Mouse (Mus musculus): Measurements from ENCODE around the gene Dio1. TPM values are rescaled to one million over a fixed set of nuclear protein-coding genes. Genes with fewer than 3 reads are reported as not detected.

Dio1 gene
- polyA plus RNA-seq, 2 experiments from 2014 or later, result not detected

DNA sequence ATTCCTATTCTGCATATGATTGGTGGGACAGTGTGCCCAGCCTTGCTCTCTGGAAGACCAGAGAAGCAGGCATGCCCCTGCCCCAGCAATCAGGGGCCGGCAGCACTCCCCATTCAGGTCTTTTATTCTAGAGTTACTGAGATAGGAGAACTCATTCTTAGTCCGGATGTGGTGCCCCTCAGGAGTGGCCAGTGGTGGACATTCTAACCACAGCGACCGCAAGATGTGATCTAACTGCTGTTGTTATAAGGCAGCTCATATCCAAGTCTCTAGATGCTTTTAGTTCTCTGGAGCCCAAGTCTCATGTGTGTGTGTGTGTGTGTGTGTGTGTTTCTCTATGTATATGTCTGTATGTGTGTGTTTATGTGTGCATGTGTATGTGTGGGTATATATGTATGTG is 6.6 kb downstream of the Dio1 start:
- no peak for ATAC-seq

DNA sequence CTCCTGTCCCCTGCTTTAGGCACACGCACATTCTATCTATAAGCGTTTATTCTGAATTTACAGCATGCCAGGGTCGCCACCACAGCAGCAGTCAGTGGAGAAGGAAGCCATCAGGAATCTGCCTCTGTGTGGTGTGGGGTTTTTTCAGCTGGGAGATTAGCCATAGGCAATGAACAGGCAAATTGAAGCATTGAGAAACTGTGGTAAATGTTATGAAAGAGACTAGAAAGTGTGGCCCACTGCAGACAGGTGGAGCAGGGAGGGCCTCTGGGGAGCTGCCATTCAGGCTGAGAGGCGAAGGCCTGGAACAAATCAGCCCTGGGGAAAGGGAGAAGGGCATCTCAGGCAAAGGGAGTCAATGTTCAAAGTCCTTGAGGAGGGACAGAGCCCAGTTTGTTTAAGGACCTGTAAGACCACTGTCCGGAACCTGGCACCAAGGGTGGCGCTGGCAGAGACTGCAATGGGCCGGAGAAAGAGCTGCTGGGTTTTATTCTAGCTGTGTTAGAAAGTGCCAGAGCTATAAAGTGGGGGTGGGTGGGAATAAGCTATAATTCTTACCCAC is 7.1 kb downstream of the Dio1 start:
- no peak for ATAC-seq

DNA sequence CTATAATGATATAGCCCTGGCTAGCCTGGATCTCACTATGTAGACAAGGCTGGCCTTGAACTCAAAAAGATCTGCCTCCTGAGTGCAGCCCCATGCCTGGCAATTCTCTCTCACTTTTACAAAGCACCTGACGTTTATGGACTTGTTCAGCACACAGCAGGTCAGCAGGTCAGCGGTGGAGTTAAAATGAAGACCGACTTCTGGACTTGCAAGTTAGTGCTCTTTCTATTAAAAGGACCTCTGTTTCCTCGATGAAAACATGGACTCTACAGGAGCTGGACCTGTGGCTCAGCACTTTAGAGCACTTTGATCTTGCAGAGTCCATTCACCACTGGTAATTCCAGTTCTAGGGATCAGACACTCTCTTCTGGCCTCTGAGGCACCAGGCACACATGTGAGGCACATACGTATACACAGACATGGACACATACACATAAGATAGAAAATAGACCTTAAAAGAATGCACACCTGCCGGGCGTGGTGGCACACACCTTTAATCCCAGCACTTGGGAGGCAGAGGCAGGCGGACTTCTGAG is 8.8 kb downstream of the Dio1 start:
- ATAC-seq, result no peak

DNA sequence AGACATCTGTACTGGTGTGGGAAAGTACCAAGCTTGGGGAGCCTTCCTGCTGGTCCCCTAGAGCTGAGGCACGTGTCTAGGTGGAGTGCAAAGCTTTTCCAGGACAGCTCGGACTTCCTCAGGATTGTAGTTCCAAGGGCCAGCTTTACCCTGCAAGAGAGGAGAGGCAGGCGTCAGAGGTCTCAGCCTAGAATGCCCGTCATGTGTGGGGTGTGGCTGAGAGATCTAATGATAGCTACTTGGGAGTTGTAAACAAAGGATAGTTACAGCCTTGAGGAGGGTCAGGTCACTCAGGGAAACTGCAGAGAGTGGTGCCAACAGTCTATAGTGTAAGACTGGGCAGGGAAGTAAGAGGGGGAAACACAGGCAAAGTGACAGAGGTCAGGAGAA is 14.7 kb downstream of the Dio1 start:
- ATAC-seq, result no peak

DNA sequence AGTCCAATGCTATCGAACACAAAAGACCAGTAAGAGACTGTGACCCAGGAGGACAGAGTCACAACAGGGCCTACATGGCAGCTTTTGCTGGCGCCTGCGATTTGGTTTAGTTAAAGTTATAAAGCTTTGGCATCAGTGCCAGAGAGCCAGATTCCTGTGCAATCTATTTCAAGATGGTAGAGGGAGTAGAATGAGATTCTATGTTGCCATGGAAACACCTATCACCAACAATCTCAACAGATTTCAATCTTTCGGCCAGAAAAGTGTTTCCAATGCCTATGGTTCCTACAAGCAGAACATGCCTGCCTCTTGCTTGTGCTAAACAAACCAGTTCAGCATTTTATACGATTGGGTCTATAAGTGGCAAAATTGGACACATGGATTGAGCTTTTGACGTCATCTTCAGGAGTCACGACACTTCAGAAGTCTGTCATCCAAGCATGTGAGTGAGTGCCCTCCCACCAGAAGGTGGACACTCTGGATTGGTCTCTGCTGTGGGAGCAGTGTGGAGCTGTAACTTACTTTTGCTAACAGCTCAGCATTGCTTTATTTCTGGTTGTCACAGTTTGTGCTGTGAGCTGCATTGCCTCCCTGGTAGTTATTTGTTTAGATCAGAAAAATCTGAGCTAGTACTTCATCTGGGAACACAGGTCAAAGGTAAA is 15.2 kb downstream of the Dio1 start:
- ATAC-seq, result no peak

DNA sequence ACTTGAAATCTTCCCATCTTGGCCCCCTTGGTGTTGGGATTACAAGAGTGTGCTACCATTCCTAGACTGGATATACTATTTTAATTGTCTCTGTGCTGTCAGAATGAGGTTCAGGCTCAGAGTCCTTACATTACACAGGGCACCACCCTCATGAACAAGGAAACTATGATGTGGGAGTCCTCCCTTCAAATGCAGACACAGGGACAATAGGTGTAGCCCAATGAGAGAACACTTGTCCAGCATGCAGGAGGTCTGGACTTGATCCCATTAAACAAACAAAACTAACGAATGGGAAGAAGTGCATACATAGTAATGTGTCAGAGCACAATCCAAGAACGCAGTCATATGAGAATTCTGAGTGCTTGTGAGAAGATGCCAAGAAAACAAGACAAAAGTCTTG is 19.5 kb downstream of the Dio1 start:
- no peak for ATAC-seq

DNA sequence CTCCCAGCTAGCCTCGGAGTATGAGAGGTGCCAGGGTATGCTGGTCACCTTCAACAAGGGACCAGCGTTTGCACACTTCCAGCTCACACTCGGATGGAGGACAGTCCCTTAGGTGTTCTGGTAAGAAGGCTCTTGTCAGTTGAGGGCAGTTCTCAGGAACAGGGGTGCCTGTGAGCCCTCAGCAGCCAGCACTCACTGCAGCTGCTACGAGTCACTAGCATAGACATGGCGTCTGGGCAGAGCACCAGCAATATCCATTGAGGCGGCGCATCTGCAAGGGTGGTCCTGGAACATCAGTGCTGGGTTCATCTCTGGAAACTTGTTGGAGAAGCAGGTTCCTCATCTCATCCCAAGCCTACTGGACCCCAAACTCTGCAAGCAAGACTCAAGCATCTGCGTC is 20.6 kb downstream of the Dio1 start:
- no peak for ATAC-seq

DNA sequence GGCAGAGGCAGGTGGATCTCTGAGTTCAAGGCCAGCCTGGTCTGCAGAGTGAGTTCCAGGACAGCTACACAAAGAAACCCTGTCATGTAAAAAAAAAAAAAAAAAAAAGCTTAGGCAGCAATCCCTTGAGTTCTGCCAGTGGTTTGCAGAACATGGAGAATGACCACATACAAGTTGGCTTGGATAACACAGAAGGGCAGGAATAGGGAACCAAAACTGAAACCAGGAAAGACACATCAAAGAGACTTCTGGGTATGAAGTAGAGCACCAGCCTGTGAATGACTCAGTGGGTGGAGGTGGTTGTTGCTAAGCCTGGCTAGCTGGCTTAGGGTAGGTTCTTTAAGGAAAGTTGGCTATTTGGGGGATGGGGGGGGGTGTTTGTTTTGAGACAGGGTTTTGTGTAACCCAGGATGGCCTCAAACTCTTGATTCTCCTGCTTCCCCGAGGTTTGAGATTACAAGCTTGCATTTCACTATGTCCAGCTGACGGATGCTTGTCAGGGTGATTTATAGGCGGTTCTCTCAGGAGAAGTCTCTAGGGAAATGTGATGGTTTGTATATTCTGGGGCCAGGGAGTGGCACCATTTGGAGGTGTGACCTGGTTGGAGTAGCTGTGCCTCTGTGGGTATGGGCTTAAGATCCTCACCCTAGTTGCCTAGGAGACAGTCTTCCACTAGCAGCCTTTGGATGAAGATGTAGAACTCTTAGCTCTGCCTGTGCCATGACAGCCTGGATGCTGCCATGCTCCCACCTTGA is 21.3 kb downstream of the Dio1 start:
- no peak for ATAC-seq

DNA sequence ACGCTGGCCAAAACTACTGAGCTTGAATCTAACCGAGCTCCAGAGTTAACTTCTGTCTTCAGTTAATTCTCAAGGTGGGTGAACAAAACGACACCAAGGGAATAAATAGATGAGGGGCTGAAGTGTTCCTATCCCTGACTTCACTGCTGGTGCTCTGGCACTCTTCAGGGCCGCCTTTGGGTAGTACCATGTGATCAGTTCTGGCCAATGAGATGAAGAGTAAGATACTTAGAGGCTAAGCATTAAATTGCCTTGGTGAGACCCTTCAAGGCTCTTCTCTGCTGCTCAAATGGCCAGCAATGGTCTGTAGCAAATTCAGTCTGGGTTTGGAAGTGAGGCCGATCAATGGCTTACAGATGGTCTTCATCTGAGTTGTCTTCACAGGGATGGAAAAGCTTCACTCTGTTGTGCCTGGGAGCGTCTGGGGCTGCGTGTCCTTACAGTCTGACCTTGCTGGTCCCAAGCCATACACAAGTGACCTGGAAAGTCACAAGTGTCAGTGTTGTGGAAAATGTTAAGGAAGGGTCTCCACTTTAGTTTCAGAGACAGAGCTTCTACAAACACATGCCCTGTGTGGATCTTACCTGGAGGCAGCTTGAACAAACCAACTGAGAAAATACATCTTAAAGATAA is 26.0 kb downstream of the Dio1 start:
- no peak for ATAC-seq

DNA sequence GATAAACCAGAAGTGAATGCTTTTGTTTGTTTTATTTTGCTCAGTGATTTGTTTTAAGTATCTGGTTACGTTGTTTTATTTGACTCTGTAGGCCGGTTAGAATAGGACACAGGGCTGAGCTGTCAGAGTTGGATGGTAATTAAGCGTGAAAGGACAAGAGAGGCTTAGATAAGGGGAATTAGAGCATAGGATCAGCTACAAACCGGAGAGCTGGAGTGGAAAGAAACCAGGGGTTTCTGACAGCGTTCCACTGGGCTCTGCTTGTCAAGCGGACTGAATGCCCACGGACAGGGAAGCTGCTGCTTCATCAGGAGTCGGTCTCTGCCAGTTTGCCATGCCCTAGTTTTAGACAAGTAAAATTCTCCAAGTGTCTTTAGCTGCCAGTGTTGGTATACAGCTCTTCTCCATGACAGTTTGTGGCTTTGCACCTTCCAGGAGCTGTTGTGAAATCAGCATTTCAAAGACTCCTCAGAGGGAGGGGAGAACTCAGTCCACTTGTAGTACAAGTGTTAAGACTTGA is 28.7 kb downstream of the Dio1 start:
- no peak for ATAC-seq

DNA sequence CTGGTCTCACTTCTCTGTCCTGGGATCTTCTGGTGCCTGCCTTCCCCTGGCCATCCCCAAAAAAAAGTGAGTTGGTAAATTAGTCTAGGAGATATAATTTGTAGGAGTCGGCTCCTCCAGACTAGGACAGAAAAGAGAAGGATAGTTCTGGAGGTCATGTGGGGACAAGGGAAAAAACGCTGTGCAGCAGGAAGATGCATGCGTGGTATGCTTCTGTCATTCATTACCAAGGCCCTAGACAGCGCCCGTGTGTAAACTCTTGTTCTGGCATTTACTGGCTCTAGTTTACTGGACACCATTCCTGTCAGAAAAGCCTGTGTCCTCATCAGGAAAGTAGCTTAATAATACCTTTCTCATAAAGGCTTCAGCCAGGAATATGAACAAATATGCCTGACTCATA is 32.5 kb downstream of the Dio1 start:
- no peak for ATAC-seq

DNA sequence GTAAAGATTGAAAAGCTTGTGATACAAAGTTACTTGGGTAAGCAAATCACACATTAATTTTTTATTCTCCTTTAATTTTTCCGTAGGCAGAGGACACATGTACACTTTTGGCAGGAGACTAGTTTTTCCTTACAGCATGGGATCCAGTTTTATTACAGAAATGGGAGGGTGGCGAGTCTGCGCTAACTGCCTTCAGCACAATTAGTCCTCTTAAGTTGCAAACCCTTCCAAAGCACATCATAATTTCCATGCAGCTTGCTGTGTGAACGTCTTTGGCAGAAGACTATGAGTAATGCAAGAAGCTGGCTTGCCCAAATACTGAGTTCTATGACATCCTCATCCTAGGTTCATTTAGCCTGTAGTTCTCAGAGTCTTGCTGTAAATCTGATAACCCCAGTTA is 33.3 kb downstream of the Dio1 start:
- no peak for ATAC-seq

DNA sequence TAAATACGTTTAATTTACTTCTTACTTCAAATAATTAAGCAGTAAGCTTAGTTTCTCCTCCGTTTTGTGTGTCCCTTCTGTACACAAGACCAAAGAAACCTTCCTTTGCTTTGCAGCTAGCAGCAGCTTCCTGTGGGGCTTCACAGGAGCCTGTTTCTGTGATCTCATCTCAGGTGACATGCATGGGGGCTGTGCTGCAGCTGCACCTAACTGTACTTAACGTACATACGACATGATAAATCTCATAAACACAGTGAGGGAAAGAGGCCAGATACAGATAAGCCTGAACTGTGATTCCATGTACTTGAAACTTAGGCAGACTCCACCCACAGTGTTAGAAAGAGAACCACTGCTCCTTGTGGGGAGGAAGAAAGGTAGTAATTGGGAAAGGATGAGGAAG is 47.0 kb downstream of the Dio1 start:
- ATAC-seq, result peak; percentile 77

DNA sequence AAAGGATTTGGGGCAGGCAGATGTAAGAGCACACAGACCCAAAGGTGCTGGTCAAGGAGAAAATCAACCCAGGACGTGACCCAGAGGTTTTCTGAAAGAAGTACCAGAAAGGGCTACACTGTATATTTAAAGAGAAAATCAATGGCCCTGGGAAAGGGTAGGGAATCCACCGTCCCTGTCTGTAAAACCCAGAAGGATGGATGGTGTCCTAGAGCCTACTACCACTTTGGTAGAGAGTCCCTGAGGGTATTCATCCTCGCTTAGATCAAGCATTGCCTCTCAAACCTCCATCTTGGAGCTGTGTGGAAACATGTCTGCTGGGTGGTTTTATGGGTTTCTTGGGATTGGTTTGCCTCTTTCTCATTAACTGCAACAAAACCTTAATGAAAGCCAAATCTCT is 52.6 kb downstream of the Dio1 start:
- ATAC-seq, result no peak

DNA sequence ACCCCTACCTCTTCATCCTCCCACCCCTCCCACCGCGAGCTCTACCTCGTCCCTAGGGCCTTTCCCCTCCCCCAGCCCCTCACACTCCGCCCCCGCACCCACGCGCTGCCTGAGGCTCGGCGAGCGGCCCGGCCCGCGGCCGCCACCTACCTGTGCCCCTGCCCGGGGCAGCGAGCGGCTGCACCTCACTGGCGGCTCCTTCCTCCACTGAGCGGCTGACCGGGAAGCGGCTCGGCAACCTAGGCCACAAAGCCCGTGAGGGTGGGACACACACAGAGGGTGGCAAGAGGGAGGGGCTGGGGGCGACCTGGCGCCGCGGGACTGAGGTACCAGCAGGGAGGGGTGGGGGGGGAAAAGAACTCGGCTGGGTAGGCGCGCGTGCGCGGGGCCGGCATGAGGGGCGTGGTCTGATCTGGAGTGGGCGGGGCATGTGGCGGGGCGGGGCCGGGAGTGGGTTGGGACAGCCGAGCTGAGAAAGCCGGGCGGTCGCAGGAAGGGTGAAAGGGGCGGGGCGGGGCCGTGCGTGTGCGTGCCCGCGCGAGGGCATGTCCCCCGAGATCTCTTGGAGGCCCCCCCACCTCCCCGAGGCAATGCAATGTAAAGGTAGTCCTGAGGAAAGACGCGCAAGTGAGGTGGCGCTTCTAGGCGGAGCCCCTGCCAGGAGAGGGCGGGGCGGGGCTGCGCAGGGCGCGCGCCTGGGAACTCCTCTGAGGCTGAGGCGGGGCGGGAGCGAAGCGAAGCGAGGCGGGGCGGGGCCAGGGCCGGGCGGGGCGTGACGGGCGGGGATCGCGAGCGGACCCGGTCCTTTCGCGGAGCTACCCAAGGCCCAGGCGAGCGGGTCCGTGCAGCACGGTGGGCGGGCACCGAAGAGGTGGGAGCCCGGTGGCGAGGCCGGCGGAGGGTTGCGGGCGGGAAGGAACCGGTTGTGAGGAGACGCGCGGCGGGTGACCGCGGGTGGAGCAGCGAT is 53.6 kb downstream of the Dio1 start, which contains the start of the genes Lrrc42 and Hspb11:
TSS of gene Lrrc42 (minus strand) at position 408 of the 967 bp plus-strand sequence.
TSS of gene Hspb11 (plus strand) at position 469 of the 967 bp plus-strand sequence.
- peak; percentile 96 for ATAC-seq

DNA sequence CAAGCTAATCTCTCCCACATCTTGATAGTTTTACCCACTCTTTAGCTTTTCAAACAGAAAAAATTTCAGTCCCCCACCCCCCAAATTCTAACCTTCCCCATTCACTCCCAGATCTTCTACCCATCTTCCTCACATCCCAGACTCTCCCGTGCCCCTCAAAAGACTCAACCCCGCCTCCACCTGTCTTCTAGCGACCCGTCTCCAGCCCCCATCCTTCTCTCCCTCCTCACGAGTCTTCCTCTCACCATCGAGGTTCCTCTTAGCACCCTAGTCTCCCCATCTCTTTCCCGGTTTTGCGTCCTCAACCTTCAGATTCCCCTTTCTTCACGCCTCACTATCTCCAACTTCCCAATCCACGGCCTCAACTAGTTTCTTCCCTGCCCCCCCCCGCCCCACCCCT is 54.4 kb downstream of the Dio1 start:
- ATAC-seq, result no peak

DNA sequence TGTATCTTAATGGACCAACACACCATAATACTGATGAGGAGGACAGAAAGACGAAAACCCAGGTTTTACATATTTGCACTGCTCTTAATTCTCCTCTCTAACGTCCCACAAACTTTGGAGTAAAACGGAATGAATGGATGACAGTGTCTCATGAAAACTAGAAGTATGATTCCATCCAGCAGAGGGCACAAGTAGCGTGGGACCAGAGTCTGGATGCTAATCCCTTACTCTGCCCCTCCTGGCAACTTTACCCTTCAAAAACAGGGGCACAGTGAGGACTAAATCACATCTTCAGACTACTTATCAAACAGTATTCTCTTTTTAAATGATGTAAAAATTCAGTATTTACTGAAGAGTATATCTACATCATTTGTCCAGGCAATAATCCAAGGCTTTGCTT is 56.5 kb downstream of the Dio1 start:
- no peak for ATAC-seq

DNA sequence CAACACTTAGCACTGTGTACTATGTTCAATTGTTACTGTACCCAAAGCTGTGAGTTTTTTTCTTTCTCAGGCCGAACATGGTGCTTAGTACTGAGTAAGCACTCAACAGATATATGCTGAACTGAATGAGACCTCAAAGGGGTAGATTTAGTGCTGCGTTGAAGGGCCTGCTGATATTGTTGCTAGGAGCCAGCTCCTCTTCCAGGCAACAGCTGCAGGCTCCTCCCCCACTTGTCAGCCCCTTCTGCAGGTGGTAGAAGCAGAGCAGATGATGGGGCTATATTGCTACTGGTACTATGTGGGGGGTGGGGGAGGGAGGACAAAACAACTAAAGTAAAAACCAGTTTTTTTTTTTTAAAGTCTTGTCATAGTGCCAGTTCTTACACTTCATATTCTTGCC is 57.5 kb downstream of the Dio1 start:
- no peak for ATAC-seq

DNA sequence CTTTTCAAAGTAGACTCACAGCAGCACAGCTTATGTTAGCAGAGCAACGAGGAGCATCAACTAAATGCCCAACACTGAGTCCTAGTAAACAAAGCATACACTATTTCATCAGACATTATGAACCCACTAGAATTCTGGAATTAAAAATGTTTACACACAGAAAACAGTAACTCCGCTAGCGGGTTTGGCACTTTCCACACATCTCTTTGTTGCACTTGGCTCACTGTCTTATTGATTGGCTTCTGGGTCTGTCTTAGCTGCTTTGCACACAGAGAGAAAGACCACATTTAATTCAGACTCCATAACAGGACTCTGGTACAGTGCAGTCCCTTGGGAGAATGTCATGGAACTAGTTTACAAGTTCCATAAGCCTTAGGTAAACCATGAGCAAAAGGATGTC is 58.9 kb downstream of the Dio1 start:
- no peak for ATAC-seq

DNA sequence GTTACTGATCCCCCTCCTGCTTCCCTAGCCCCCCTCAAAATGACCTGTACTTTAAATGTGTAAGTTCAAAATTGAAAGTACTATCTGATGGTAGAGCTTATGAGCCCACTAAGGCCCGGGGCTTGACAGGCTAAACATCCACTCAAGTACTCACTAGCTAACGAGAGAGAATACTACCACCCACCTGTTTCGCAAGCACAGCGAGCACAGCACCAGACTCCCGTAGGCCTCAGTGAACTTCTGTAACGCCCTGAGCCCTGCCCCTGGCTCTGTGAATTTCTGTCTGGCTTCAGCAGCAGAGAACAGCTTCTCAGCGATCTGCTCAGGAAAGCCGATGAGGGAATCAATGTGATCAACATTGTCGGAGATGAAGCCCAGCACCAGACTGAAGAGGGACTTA is 59.9 kb downstream of the Dio1 start:
- ATAC-seq, result no peak

DNA sequence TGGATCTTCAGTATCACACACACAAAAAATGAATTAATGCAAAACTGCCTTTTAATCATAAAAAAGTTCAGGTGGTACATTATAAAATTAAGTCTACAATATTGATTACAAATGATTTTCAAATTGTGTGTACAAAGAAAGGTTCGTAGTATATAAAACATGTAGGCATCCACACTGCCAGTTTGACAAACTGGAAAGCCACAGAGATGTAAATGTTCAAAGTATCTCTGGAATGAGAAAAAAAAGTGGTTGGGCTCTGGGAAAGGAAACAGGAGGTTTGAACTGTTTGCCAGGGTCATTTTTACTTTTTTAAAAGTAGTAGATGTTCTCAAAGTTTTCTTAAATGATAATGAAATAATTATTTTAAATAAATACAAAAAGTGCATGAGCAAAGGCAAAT is 60.9 kb downstream of the Dio1 start:
- no peak for ATAC-seq

DNA sequence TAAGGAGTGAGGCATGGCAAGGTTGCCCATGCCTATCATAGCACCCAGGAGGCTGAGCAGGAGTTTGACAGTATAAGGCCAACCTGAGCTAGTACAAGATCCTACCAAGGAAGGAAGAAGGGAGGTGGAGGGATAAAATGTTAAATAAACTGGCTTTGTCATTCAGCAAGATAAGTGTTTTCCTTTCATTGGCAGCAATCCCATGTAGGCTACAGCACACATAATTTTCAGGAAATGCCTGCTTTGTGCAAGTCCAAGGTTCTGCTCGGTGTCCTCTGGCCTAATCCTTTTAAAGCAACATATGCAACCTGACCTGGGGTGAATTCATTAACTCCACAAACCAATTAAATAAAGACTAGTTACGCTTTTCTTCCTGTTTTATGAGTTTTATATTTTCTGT is 61.6 kb downstream of the Dio1 start:
- ATAC-seq, result no peak
